Mouse (Mus musculus) CH12.LX (cell line): ENCODE data around the gene Pacsin1.

Experiments
- CTCF ChIP-seq, 2 experiments: IDR thresholded peaks in 1 of 2; conservative IDR thresholded peaks in 1 of 2; 2 replicates each; pipeline ENCODE4 v1.5.1; 2011 to 2012; ENCODE audit warnings: low read depth in 2 of 2, low read length in 2 of 2, improper control_type of control experiment in 1 of 2, inconsistent platforms in 1 of 2, mild to moderate bottlenecking in 1 of 2, moderate library complexity in 1 of 2
- E2F4 ChIP-seq: IDR thresholded peaks from 2 replicates; pipeline ENCODE4 v1.6.1; 2011; ENCODE audit warnings: low read depth, low read length, improper control_type of control experiment; ENCODE audit not compliant: insufficient replicate concordance
- ELF1 ChIP-seq: IDR thresholded peaks from 2 replicates; pipeline ENCODE4 v1.6.1; 2014; ENCODE audit warnings: low read depth, mild to moderate bottlenecking, inconsistent platforms, low read length, improper control_type of control experiment
- EP300 ChIP-seq: IDR thresholded peaks from 2 replicates; pipeline ENCODE4 v1.6.1; 2011; ENCODE audit warnings: low read length, improper control_type of control experiment
- JUND ChIP-seq: conservative IDR thresholded peaks from 2 replicates; pipeline ENCODE4 v1.6.1; 2011; ENCODE audit warnings: low read depth, low read length, improper control_type of control experiment
- MXI1 ChIP-seq: IDR thresholded peaks from 2 replicates; pipeline ENCODE4 v1.6.1; 2011; ENCODE audit warnings: mild to moderate bottlenecking, low read depth, low read length, improper control_type of control experiment
- MYC ChIP-seq: IDR thresholded peaks from 2 replicates; pipeline ENCODE4 v1.6.1; 2011; ENCODE audit warnings: low read depth, mild to moderate bottlenecking, improper control_type of control experiment, low read length
- POLR2A ChIP-seq: IDR thresholded peaks from 2 replicates; pipeline ENCODE4 v1.6.1; 2011; ENCODE audit warnings: low read depth, mild to moderate bottlenecking, improper control_type of control experiment, low read length
- SIN3A ChIP-seq: IDR thresholded peaks from 2 replicates; pipeline ENCODE4 v1.6.1; 2012; ENCODE audit warnings: low read length, improper control_type of control experiment, inconsistent platforms
- TBP ChIP-seq: conservative IDR thresholded peaks from 2 replicates; pipeline ENCODE4 v1.6.1; 2011; ENCODE audit warnings: low read depth, low read length, improper control_type of control experiment
- USF1 ChIP-seq: IDR thresholded peaks from 2 replicates; pipeline ENCODE4 v1.6.1; 2014; ENCODE audit warnings: low read depth, mild to moderate bottlenecking, inconsistent platforms, low read length, improper control_type of control experiment
- ZC3H11A ChIP-seq: IDR thresholded peaks from 2 replicates; pipeline ENCODE4 v1.6.1; 2012; ENCODE audit warnings: low read depth, mild to moderate bottlenecking, inconsistent platforms, low read length, improper control_type of control experiment
- ZNF384 ChIP-seq: IDR thresholded peaks from 2 replicates; pipeline ENCODE4 v1.6.1; 2012; ENCODE audit warnings: low read depth, low read length, improper control_type of control experiment, inconsistent platforms

GRCm38 (mm10) chr17:27626681-27627080, 28.6 kb upstream of the Pacsin1 start:
- TF ChIP-seq CTCF (conservative IDR thresholded peaks at IDR 0.05 in 1 of 2, IDR thresholded peaks at IDR 0.05 in 1 of 2; ENCODE audit: low read depth in 2 of 2, low read length in 2 of 2), result no peak
- TF ChIP-seq POLR2A, result no peak
- no peak for TF ChIP-seq E2F4
- no peak for TF ChIP-seq MXI1
- TF ChIP-seq USF1, result no peak
- no peak for TF ChIP-seq ZNF384
- no peak for TF ChIP-seq ELF1
- TF ChIP-seq TBP, result no peak
- no peak for TF ChIP-seq SIN3A
- no peak for TF ChIP-seq EP300
- TF ChIP-seq ZC3H11A, result no peak
- no peak for TF ChIP-seq MYC
- TF ChIP-seq JUND, result no peak
